Mouse (Mus musculus) forebrain, postnatal 0 days (tissue): Measurements from ENCODE around the gene Pcare. TPM values are rescaled to one million over a fixed set of nuclear protein-coding genes. Genes with fewer than 3 reads are reported as not detected.

Experiments
- ATAC-seq: fragments of 200-750 bp; cut with Nextera tagmentation; 2 replicates; pipeline ENCODE4 v1.8.0; 2017; ENCODE audit warnings: mild to moderate bottlenecking, moderate library complexity
- DNase-seq: peaks from one replicate; pipeline ENCODE4 v3.0.0-alpha.2; 2015
- H3K27ac ChIP-seq: fragments of 300-500 bp; sonication (generic); 2 replicates; pipeline ENCODE4 v1.5.1; 2014; ENCODE audit warnings: low read depth, mild to moderate bottlenecking, antibody characterized with exemption, low read length, moderate library complexity, mixed read lengths
- H3K27me3 ChIP-seq: fragments of 300-500 bp; sonication (generic); 2 replicates; pipeline ENCODE4 v1.6.1; 2014; ENCODE audit warnings: mild to moderate bottlenecking, low read length, mixed read lengths; ENCODE audit not compliant: insufficient read depth
- H3K36me3 ChIP-seq: fragments of 300-500 bp; sonication (generic); 2 replicates; pipeline ENCODE4 v1.6.1; 2014; ENCODE audit warnings: mild to moderate bottlenecking, moderate library complexity; ENCODE audit not compliant: insufficient read depth
- H3K4me1 ChIP-seq: fragments of 300-500 bp; sonication (generic); 2 replicates; pipeline ENCODE4 v1.6.1; 2014; ENCODE audit warnings: antibody characterized with exemption; ENCODE audit not compliant: insufficient read depth
- H3K4me2 ChIP-seq: fragments of 300-500 bp; sonication (generic); 2 replicates; pipeline ENCODE4 v1.6.1; 2014; ENCODE audit warnings: low read depth, mild to moderate bottlenecking, moderate library complexity
- H3K4me3 ChIP-seq: fragments of 300-500 bp; sonication (generic); 2 replicates; pipeline ENCODE4 v1.5.1; 2014; ENCODE audit warnings: low read depth, low read length, mixed read lengths
- H3K9ac ChIP-seq: fragments of 300-500 bp; sonication (generic); 2 replicates; pipeline ENCODE4 v1.6.1; 2014; ENCODE audit warnings: mild to moderate bottlenecking
- H3K9me3 ChIP-seq: fragments of 300-500 bp; sonication (generic); 2 replicates; pipeline ENCODE4 v1.6.1; 2016; ENCODE audit warnings: low read length
- CTCF ChIP-seq: sonication (generic); IDR thresholded peaks from 2 replicates; pipeline ENCODE4 v1.5.1; 2016; ENCODE audit warnings: antibody characterized with exemption, control low read depth, low read depth
- WGBS: fragments of 180-500 bp; shearing (Covaris S2); extraction: QIAGEN DNeasy Blood & Tissue Kit; methylation state at CpG from one replicate; pipeline ENCODE4 v1.1.7; 2014; 5-methylcytosine and 5-hydroxymethylcytosine counted together
- polyA plus RNA-seq: library from polyadenylated mRNA; unstranded; fragments of >200 nt; fragmentation: Nextera tagmentation; extraction: Ambion mirVana; gene quantifications from 2 replicates; pipeline ENCODE4 v1.2.1, GENCODE M21; 2015
- total RNA-seq: library from RNA; depleted of rRNA; stranded (reverse); fragments of >200 nt; gene quantifications from 2 replicates; pipeline ENCODE4 v1.2.3, GENCODE M21; 2014

The Pcare gene
- total and polyA plus RNA-seq, 2 experiments from 2014 or later = not detected

DNA sequence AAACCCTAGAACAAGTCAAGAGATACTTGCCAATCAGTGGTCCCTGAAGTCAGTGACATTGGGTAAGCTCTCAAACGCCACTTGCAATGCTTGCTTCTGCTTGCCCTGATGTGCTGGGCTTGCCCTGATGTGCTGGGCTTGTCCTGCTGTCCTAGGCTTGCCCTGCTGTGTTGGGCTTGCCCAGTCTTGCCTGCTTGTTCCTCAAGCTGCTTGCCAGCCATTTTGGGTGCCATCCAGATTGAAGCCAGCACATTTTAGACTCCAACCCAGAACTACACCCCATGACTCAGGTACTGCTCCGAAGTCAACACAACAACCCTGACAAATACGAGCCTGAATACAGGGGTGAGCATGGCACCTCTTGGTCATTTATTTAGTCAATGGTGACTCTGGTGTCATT is 10.5 kb downstream of the Pcare start:
- no peak for TF ChIP-seq CTCF
- 90% methylated on average over 3 of the region's 3 CpGs for WGBS

DNA sequence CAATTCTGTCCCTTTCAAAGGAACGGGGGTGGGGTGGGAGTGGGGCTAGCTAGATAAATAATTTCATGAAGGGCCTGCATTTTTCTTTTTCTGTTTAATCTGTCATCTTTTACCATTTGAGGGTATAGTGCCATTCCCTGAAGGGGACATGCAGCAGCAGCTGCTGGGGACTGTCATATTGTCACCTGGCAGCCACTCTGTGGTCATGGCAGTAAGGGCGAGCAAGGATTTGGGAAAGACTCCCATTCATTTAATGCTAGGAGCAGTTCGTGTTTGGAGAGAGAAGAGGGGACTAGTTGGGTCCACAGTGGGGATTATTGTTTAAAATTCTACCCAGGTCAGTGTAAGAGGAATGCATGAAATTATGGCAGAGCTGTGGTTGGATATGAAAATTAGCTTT is 16.3 kb downstream of the Pcare start:
- no peak for TF ChIP-seq CTCF
- DNase-seq = no peak
- H3K27me3 ChIP-seq = no peaks in the 10 kb centered on the region

More for the DNA sequence above, 10.5 kb downstream of the Pcare start:
- no peaks in the 10 kb centered on the region for H3K9me3 ChIP-seq
- H3K27me3 ChIP-seq = no peaks in the 10 kb centered on the region
- H3K4me2 ChIP-seq = no peak overlapping the region
- ATAC-seq (no peak), DNase-seq (no peak)
- H3K27ac ChIP-seq = no peak overlapping the region
- H3K4me1 ChIP-seq = no peaks in the 10 kb centered on the region
- no peaks in the 10 kb centered on the region for H3K36me3 ChIP-seq
- no peak overlapping the region for H3K9ac ChIP-seq
- no peak overlapping the region for H3K4me3 ChIP-seq

DNA sequence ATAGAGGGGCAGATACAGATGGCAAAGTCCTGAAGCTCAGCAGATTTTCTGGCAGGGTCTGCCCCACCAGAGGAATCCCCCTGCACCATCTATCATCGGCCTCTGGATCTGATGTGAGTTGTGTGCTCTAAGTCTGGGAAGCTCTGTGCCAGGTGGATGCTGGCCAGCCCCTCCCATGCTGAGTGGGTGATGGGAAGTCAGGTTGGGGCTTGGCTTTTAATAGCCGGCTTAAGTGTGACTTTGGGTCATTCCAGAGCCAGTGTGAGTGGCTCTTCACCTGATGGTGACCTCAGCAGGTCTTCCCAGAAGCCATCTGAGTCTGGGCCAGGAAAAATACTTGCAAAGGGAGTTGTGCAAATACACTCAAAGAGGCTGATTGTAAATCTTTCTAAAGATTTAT is 22.0 kb downstream of the Pcare start:
- TF ChIP-seq CTCF = no peak
- 59% methylated on average over 2 of the region's 2 CpGs for WGBS
- DNase-seq = no peak
- Histone ChIP-seq H3K27me3 (no peaks in the 10 kb centered on the region), H3K36me3 (no peaks in the 10 kb centered on the region), H3K9ac (no peak overlapping the region), H3K4me3 (no peak overlapping the region), H3K4me2 (no peak overlapping the region), H3K27ac (no peak overlapping the region), H3K9me3 (no peaks in the 10 kb centered on the region), H3K4me1 (no peaks in the 10 kb centered on the region)
- ATAC-seq = no peak

More for the DNA sequence above, 16.3 kb downstream of the Pcare start:
- no peak overlapping the region for H3K27ac ChIP-seq
- H3K4me1 ChIP-seq = no peaks in the 10 kb centered on the region
- ATAC-seq = no peak
- 64% methylated on average over 3 of the region's 3 CpGs for WGBS
- no peak overlapping the region for H3K4me2 ChIP-seq
- H3K9me3 ChIP-seq = no peaks in the 10 kb centered on the region
- H3K9ac ChIP-seq = no peak overlapping the region
- H3K4me3 ChIP-seq = no peak overlapping the region
- no peaks in the 10 kb centered on the region for H3K36me3 ChIP-seq

DNA sequence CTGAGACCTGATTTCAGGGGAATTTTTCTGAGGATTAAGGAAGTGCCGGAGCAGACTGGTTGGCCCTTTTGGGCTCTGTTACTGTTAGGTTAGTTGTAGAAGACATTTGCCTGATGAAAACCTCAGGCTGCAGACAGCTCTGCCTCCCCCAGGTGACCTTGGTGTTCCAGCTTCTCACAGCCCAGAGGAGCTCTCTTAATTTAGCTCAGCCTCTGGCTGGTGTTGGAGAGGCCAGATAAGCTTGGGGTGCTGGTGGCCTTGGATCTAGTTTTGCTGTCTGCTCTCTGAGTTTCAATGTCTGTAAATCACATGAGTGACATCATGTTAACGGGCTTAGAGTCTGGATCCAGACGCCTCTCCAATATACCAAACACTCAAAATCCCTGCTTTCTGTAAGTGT is 31.7 kb downstream of the Pcare start:
- H3K9me3 ChIP-seq = no peaks in the 10 kb centered on the region
- H3K27me3 ChIP-seq = no peaks in the 10 kb centered on the region
- no peaks in the 10 kb centered on the region for H3K4me1 ChIP-seq
- no peak overlapping the region for H3K4me2 ChIP-seq
- H3K9ac ChIP-seq = no peak overlapping the region
- H3K27ac ChIP-seq = no peak overlapping the region
- no peaks in the 10 kb centered on the region for H3K36me3 ChIP-seq
- 80% methylated on average over 3 of the region's 3 CpGs for WGBS
- no peak for ATAC-seq
- DNase-seq = no peak
- TF ChIP-seq CTCF = no peak
- no peak overlapping the region for H3K4me3 ChIP-seq

DNA sequence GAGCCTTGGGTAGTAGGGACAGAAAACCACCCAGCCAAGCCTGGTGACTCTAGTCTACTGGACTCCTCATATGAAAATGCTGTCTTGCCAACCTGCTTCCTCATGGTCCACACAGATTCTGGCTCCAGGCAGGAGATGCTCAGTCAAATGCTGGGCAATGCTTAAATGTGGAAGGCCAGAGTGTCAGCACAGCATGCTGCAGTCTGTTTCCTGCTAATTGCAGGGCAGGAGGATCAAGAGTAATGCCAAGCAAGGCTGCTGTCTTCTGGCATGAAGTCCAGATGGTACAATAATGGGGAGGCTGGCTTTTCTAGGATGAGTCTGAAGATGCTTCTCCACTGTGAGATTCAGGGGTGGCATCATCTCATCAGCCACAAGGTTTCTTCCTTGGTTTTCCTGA is 32.3 kb downstream of the Pcare start:
- DNase-seq = no peak
- no peak for TF ChIP-seq CTCF
- no peaks in the 10 kb centered on the region for H3K9me3 ChIP-seq
- no peaks in the 10 kb centered on the region for H3K27me3 ChIP-seq
- H3K27ac ChIP-seq = no peak overlapping the region
- ATAC-seq = no peak
- H3K4me2 ChIP-seq = no peak overlapping the region
- no peaks in the 10 kb centered on the region for H3K4me1 ChIP-seq
- no peaks in the 10 kb centered on the region for H3K36me3 ChIP-seq
- H3K9ac ChIP-seq = no peak overlapping the region
- no peak overlapping the region for H3K4me3 ChIP-seq

DNA sequence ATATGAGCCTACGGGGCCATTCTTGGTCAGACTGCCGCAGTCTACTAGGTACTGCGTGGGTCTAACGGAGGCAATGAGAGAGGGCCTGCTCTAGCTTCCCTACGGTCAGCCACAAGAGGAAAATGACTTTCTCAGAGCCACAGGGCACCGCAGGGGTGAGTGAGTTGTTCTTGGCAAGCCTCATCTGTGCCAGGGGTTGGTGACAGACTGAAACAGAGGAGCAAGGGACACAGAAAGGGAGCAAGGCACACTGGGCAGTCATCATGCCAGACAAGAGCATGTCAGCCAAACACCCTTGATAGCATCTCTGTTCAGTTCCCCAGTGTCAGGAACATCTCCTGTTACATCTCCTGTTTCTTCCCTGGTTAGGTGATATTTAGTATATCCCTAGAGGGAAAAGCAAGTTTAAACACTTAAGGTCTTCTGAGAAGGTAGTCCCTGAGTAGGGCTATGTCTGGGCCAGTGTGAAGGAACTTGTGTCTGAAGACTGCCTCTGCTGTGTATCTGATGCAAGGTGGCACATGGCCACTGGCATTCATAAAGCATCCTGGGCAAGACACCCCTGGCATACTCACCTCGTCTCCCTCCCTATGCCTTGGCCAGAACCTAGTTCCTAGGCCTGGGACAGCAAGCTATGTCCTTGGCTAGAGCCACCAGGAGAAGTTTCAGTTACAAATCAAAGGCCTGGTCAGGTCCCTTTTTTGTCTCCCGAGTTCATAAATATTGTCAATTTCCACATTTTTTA is 34.6 kb downstream of the Pcare start:
- TF ChIP-seq CTCF = no peak
- Histone ChIP-seq H3K27ac (no peak overlapping the region), H3K9me3 (no peaks in the 10 kb centered on the region), H3K4me3 (no peak overlapping the region), H3K4me2 (no peak overlapping the region), H3K4me1 (no peaks in the 10 kb centered on the region), H3K27me3 (no peaks in the 10 kb centered on the region), H3K36me3 (no peaks in the 10 kb centered on the region), H3K9ac (no peak overlapping the region)
- WGBS = 89% methylated on average over 8 of the region's 8 CpGs
- ATAC-seq (no peak), DNase-seq (no peak)

DNA sequence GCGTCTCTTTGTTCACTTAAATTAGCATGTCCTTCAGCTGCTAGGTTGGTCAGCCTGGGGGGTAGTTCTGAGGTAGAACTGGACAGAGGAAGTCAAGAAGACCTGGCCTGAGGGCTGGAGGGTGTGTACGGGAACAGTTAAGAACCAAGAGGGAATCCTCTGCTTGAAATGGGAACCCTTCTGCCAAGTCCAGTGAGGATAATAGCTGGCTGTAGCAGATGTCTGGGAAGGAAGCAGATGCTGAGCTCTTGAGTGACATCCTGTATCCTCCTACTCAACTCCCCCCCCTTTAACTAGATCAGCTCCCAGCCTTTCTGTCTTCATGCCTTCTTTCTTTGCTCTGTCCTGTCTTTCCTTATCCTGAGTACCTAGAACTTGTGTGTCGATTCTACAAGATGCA is 37.7 kb downstream of the Pcare start:
- Histone ChIP-seq H3K4me3 (no peak overlapping the region), H3K4me2 (no peak overlapping the region), H3K9ac (no peak overlapping the region), H3K4me1 (no peaks in the 10 kb centered on the region), H3K27me3 (no peaks in the 10 kb centered on the region), H3K27ac (no peak overlapping the region), H3K36me3 (no peaks in the 10 kb centered on the region), H3K9me3 (no peaks in the 10 kb centered on the region)
- no peak for TF ChIP-seq CTCF
- 84% methylated on average over 3 of the region's 3 CpGs for WGBS
- no peak for DNase-seq
- peak; percentile 38; the same call in 1 of the 2 replicates for ATAC-seq
